Mouse (Mus musculus) heart, adult 9 months (tissue): ENCODE measurements around the gene Pappa2.
A peak's percentile ranks its signal among the peaks of the same experiment; 100 is the strongest.

Experiments
- DNase-seq, 2 experiments: peaks; one replicate each; pipeline ENCODE4 v3.0.0; 2022; ENCODE audit warnings: low spot score in 2 of 2

Pappa2 gene

GRCm38 (mm10) chr1:158910661-158911060, 69.6 kb downstream of the Pappa2 start:
- no peak for DNase-seq

- no peak for DNase-seq
These were observed 83.0 kb downstream of the Pappa2 start for GRCm38 (mm10) chr1:158897339-158897738.

GRCm38 (mm10) chr1:158894441-158894840, 85.8 kb downstream of the Pappa2 start:
- DNase-seq, result no peak

GRCm38 (mm10) chr1:158875487-158875886, 104.8 kb downstream of the Pappa2 start:
- DNase-seq, result no peak

- DNase-seq, result no peak
These were observed 105.7 kb downstream of the Pappa2 start for GRCm38 (mm10) chr1:158874552-158875077.

GRCm38 (mm10) chr1:158873631-158874030, 106.7 kb downstream of the Pappa2 start:
- no peak for DNase-seq

GRCm38 (mm10) chr1:158871401-158871800, 108.9 kb downstream of the Pappa2 start:
- no peak for DNase-seq

GRCm38 (mm10) chr1:158860190-158860589, 120.1 kb downstream of the Pappa2 start:
- DNase-seq, result no peak

- DNase-seq, result no peak
These were observed 126.1 kb downstream of the Pappa2 start for GRCm38 (mm10) chr1:158853936-158854882.

GRCm38 (mm10) chr1:158852836-158853567, 127.3 kb downstream of the Pappa2 start:
- peak; percentile 11 to 32 for DNase-seq

GRCm38 (mm10) chr1:158850459-158850858, 129.8 kb downstream of the Pappa2 start:
- no peak for DNase-seq

GRCm38 (mm10) chr1:158844604-158845003, 135.7 kb downstream of the Pappa2 start:
- no peak for DNase-seq

- DNase-seq, result no peak
These were observed 143.1 kb downstream of the Pappa2 start for GRCm38 (mm10) chr1:158837151-158837550.

GRCm38 (mm10) chr1:158830152-158830551, 150.1 kb downstream of the Pappa2 start:
- DNase-seq, result no peak

GRCm38 (mm10) chr1:158827931-158828330, 152.4 kb downstream of the Pappa2 start:
- DNase-seq, result no peak

- DNase-seq, result no peak
These were observed 160.6 kb downstream of the Pappa2 start for GRCm38 (mm10) chr1:158819676-158820075.

GRCm38 (mm10) chr1:158816479-158816878, 163.8 kb downstream of the Pappa2 start:
- no peak for DNase-seq

GRCm38 (mm10) chr1:158811887-158812286, 168.4 kb downstream of the Pappa2 start:
- no peak for DNase-seq

GRCm38 (mm10) chr1:158775486-158775885, 204.8 kb downstream of the Pappa2 start:
- no peak for DNase-seq

- DNase-seq, result no peak
These were observed 207.2 kb downstream of the Pappa2 start for GRCm38 (mm10) chr1:158773102-158773501.

GRCm38 (mm10) chr1:158770756-158771155, 209.5 kb downstream of the Pappa2 start:
- no peak for DNase-seq

GRCm38 (mm10) chr1:158770036-158770655, 210.1 kb downstream of the Pappa2 start:
- DNase-seq, result no peak
